ENCODE assay signal across 8 mouse cellular contexts in the genomic region with DNA sequence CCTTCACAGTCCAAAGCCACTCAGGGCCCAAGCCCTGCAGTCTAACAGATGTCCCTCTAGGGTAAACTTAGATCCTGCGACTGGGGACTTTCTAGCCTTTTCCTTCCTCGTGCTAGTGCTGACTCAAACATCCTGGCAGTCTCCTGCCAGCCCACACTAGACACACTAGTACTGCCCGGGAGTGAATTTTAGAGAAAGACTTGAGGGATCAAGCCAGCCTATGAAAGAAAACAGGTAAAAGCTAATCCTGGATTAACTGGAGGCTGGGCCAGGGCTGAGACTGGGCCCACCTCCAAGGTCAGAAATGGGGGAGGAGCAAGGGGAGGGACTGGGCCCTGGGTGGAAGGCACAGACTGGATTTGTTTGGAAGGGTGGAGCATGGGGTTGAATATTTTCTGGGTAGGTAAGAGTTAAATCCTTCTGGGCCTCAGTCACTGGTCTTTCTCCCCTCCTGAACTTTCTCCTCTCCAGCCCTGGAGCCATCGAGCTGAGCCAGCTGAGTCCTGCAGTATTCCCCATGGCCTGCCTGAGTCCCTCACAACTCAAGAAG. TPM values are rescaled to one million over a fixed set of nuclear protein-coding genes. Genes with fewer than 3 reads are reported as not detected.
DNase-seq lines count a peak whose midpoint lies in the region; ATAC-seq lines count a peak whose summit lies in the region.

No protein-coding gene starts in this region.

- H3K9me3 ChIP-seq in forebrain, embryonic 14.5 days (replicated peaks; ENCODE audit: control insufficient read depth, low read length): no peaks in the 10 kb centered on the region
- no peaks in the 10 kb centered on the region for H3K9me3 ChIP-seq in hindbrain, embryonic 10.5 days
- H3K9me3 ChIP-seq in limb, embryonic 13.5 days: no peaks in the 10 kb centered on the region
- H3K9me3 ChIP-seq in midbrain, embryonic 14.5 days (ENCODE audit: control insufficient read depth, low read length): no peaks in the 10 kb centered on the region

- DNase-seq in adrenal gland, adult 18-20 months (ENCODE audit: low spot score in 2 of 2): peak; percentile 54 to 62
- no peak for DNase-seq in adrenal gland, postnatal 4 days (ENCODE audit: low spot score in 2 of 2)
- peak; percentile 87 for DNase-seq in adrenal gland, adult 2 months
- DNase-seq in forebrain, embryonic 14.5 days (ENCODE audit: low spot score): peak; percentile 29
- DNase-seq in hindbrain, embryonic 10.5 days (ENCODE audit: low spot score): no peak
- peak; percentile 43 for DNase-seq in midbrain, embryonic 14.5 days

- no peak overlapping the region for H3K4me2 ChIP-seq in forebrain, embryonic 14.5 days (ENCODE audit: low read length)
- peak overlapping the region; percentile 39 for H3K4me2 ChIP-seq in limb, embryonic 13.5 days (replicated peaks)
- no peak overlapping the region for H3K4me2 ChIP-seq in midbrain, embryonic 14.5 days (ENCODE audit: low read length)

- no peak for ATAC-seq in forebrain, embryonic 14.5 days
- ATAC-seq in limb, embryonic 13.5 days (ENCODE audit: low FRiP score, low read depth): peak; percentile 46; the same call in 1 of the 2 replicates
- ATAC-seq in midbrain, embryonic 14.5 days (ENCODE audit: low FRiP score, low TSS enrichment): no peak
- no peak for ATAC-seq in CD4-positive, CD25-positive, alpha-beta regulatory T cell, adult 4 months

- WGBS in forebrain, embryonic 14.5 days: 10% methylated on average over 4 of the region's 4 CpGs
- 26% methylated on average over 4 of the region's 4 CpGs for WGBS in hindbrain, embryonic 10.5 days
- WGBS in limb, embryonic 13.5 days: 13% methylated on average over 4 of the region's 4 CpGs
- 14% methylated on average over 4 of the region's 4 CpGs for WGBS in midbrain, embryonic 14.5 days

- peaks cover 15% of the 10 kb centered on the region; the same call in 1 of the 2 replicates for H3K4me1 ChIP-seq in forebrain, embryonic 14.5 days (ENCODE audit: control insufficient read depth, insufficient read depth, low read length)
- H3K4me1 ChIP-seq in hindbrain, embryonic 10.5 days (replicated peaks): peaks cover 34% of the 10 kb centered on the region
- H3K4me1 ChIP-seq in limb, embryonic 13.5 days: peaks cover 45% of the 10 kb centered on the region
- H3K4me1 ChIP-seq in midbrain, embryonic 14.5 days (ENCODE audit: control insufficient read depth, insufficient read depth, low read length): 0 out of 2 replicates have a peak, but pooled peaks cover 12% of the 10 kb centered on the region

- no peaks in the 10 kb centered on the region for H3K27me3 ChIP-seq in forebrain, embryonic 14.5 days (replicated peaks; ENCODE audit: control insufficient read depth, insufficient read depth, low read length)
- no peaks in the 10 kb centered on the region for H3K27me3 ChIP-seq in hindbrain, embryonic 10.5 days (ENCODE audit: insufficient read depth, poor library complexity, severe bottlenecking)
- H3K27me3 ChIP-seq in limb, embryonic 13.5 days: no peaks in the 10 kb centered on the region
- no peaks in the 10 kb centered on the region for H3K27me3 ChIP-seq in midbrain, embryonic 14.5 days (ENCODE audit: control insufficient read depth, insufficient read depth, low read length)

- H3K27ac ChIP-seq in forebrain, embryonic 14.5 days (ENCODE audit: low read depth, low read length): peak overlapping the region; percentile 69
- peak overlapping the region; percentile 76 for H3K27ac ChIP-seq in hindbrain, embryonic 10.5 days
- peak overlapping the region; percentile 86 for H3K27ac ChIP-seq in limb, embryonic 13.5 days
- peak overlapping the region; percentile 64 for H3K27ac ChIP-seq in midbrain, embryonic 14.5 days (replicated peaks; ENCODE audit: low read depth, low read length)

- H3K36me3 ChIP-seq in forebrain, embryonic 14.5 days (ENCODE audit: control insufficient read depth, insufficient read depth, low read length): peaks cover 41% of the 10 kb centered on the region
- H3K36me3 ChIP-seq in hindbrain, embryonic 10.5 days: peaks cover 59% of the 10 kb centered on the region
- H3K36me3 ChIP-seq in limb, embryonic 13.5 days: peaks cover 36% of the 10 kb centered on the region
- peaks cover 42% of the 10 kb centered on the region for H3K36me3 ChIP-seq in midbrain, embryonic 14.5 days (ENCODE audit: control insufficient read depth, insufficient read depth, low read length)

- no peak overlapping the region for H3K4me3 ChIP-seq in forebrain, embryonic 14.5 days (ENCODE audit: low read depth, low read length)
- H3K4me3 ChIP-seq in hindbrain, embryonic 10.5 days: peak overlapping the region; percentile 20; the same call in 1 of the 2 replicates
- H3K4me3 ChIP-seq in limb, embryonic 13.5 days: no peak overlapping the region
- no peak overlapping the region for H3K4me3 ChIP-seq in midbrain, embryonic 14.5 days (replicated peaks; ENCODE audit: low read depth, low read length)

- H3K9ac ChIP-seq in forebrain, embryonic 14.5 days (ENCODE audit: low read length): peak overlapping the region; percentile 29; the same call in 1 of the 2 replicates
- H3K9ac ChIP-seq in limb, embryonic 13.5 days: peak overlapping the region; percentile 4; the same call in 1 of the 2 replicates
- 0 out of 2 replicates have a peak overlapping the region, but pooled peaks have one; percentile 12 for H3K9ac ChIP-seq in midbrain, embryonic 14.5 days (replicated peaks; ENCODE audit: low read length)

RNA-seq across cellular contexts. Expression of a gene that starts 0.5 kb away (rescaled TPM):
- total RNA-seq in adrenal gland, adult 18-20 months (2021): 10 to 100 TPM; 13.6 to 18.0 TPM
- 10 to 100 TPM; 15.4 to 16.6 TPM for total RNA-seq in adrenal gland, postnatal 4 days (2021)
- total RNA-seq in adrenal gland, adult 2 months (2021): 10 to 100 TPM; 17.5 to 18.0 TPM
- 8.5 and 18.3 TPM in 2 replicates for polyA plus RNA-seq in adrenal gland, adult 2 months (2012; rRNA removed)
- polyA plus RNA-seq in forebrain, embryonic 14.5 days (2014; fragmentation: Nextera tagmentation; extraction: Ambion mirVana): 6.3 and 6.6 TPM in 2 replicates
- polyA plus RNA-seq in hindbrain, embryonic 10.5 days (2016; fragmentation: Nextera tagmentation; extraction: Ambion mirVana): 3.1 and 5.5 TPM in 2 replicates
- 4.1 and 4.5 TPM in 2 replicates for polyA plus RNA-seq in limb, embryonic 13.5 days (2015; fragmentation: Nextera tagmentation; extraction: Ambion mirVana)
- 4.9 and 6.0 TPM in 2 replicates for polyA plus RNA-seq in midbrain, embryonic 14.5 days (2014; fragmentation: Nextera tagmentation; extraction: Ambion mirVana)
- polyA plus RNA-seq in CD4-positive, CD25-positive, alpha-beta regulatory T cell, adult 4 months (2017; shearing (Covaris generic)): 1 to 10 TPM; 2.8 to 4.4 TPM

RNA-seq across cellular contexts. Expression of a gene that starts 14.4 kb away (rescaled TPM):
- total RNA-seq in adrenal gland, adult 18-20 months (2021): not detected
- total RNA-seq in adrenal gland, postnatal 4 days (2021): not detected
- total RNA-seq in adrenal gland, adult 2 months (2021): not detected
- polyA plus RNA-seq in adrenal gland, adult 2 months (2012; rRNA removed): not detected in 2 replicates
- not detected in 2 replicates for polyA plus RNA-seq in forebrain, embryonic 14.5 days (2014; fragmentation: Nextera tagmentation; extraction: Ambion mirVana)
- polyA plus RNA-seq in hindbrain, embryonic 10.5 days (2016; fragmentation: Nextera tagmentation; extraction: Ambion mirVana): not detected in 2 replicates
- polyA plus RNA-seq in limb, embryonic 13.5 days (2015; fragmentation: Nextera tagmentation; extraction: Ambion mirVana): not detected in 2 replicates
- not detected in 2 replicates for polyA plus RNA-seq in midbrain, embryonic 14.5 days (2014; fragmentation: Nextera tagmentation; extraction: Ambion mirVana)
- 1 to 10 TPM in 1 of 2 experiments, not detected in 1; 2.4 TPM for polyA plus RNA-seq in CD4-positive, CD25-positive, alpha-beta regulatory T cell, adult 4 months (2017; shearing (Covaris generic))

RNA-seq across cellular contexts. Expression of a gene that starts 19.7 kb away (rescaled TPM):
- 10 to 100 TPM; 40.8 to 41.6 TPM for total RNA-seq in adrenal gland, adult 18-20 months (2021)
- 10 to 100 TPM; 36.0 to 36.5 TPM for total RNA-seq in adrenal gland, postnatal 4 days (2021)
- total RNA-seq in adrenal gland, adult 2 months (2021): 10 to 100 TPM; 39.5 to 61.5 TPM
- 39.0 and 42.2 TPM in 2 replicates for polyA plus RNA-seq in adrenal gland, adult 2 months (2012; rRNA removed)
- polyA plus RNA-seq in forebrain, embryonic 14.5 days (2014; fragmentation: Nextera tagmentation; extraction: Ambion mirVana): 30.2 and 35.4 TPM in 2 replicates
- polyA plus RNA-seq in hindbrain, embryonic 10.5 days (2016; fragmentation: Nextera tagmentation; extraction: Ambion mirVana): 25.7 and 26.6 TPM in 2 replicates
- 30.8 and 32.0 TPM in 2 replicates for polyA plus RNA-seq in limb, embryonic 13.5 days (2015; fragmentation: Nextera tagmentation; extraction: Ambion mirVana)
- polyA plus RNA-seq in midbrain, embryonic 14.5 days (2014; fragmentation: Nextera tagmentation; extraction: Ambion mirVana): 32.2 and 32.7 TPM in 2 replicates
- 10 to 100 TPM; 11.3 to 12.8 TPM for polyA plus RNA-seq in CD4-positive, CD25-positive, alpha-beta regulatory T cell, adult 4 months (2017; shearing (Covaris generic))

RNA-seq across cellular contexts. Expression of a gene that starts 19.7 kb away (rescaled TPM):
- 10 to 100 TPM; 29.6 to 30.3 TPM for total RNA-seq in adrenal gland, adult 18-20 months (2021)
- total RNA-seq in adrenal gland, postnatal 4 days (2021): 10 to 100 TPM; 46.9 TPM
- total RNA-seq in adrenal gland, adult 2 months (2021): 10 to 100 TPM; 24.9 to 31.1 TPM
- 54.4 and 66.6 TPM in 2 replicates for polyA plus RNA-seq in adrenal gland, adult 2 months (2012; rRNA removed)
- polyA plus RNA-seq in forebrain, embryonic 14.5 days (2014; fragmentation: Nextera tagmentation; extraction: Ambion mirVana): 25.6 and 30.3 TPM in 2 replicates
- polyA plus RNA-seq in hindbrain, embryonic 10.5 days (2016; fragmentation: Nextera tagmentation; extraction: Ambion mirVana): 62.2 and 62.6 TPM in 2 replicates
- 33.7 and 41.2 TPM in 2 replicates for polyA plus RNA-seq in limb, embryonic 13.5 days (2015; fragmentation: Nextera tagmentation; extraction: Ambion mirVana)
- polyA plus RNA-seq in midbrain, embryonic 14.5 days (2014; fragmentation: Nextera tagmentation; extraction: Ambion mirVana): 20.5 and 26.0 TPM in 2 replicates
- 10 to 100 TPM; 23.3 to 44.4 TPM for polyA plus RNA-seq in CD4-positive, CD25-positive, alpha-beta regulatory T cell, adult 4 months (2017; shearing (Covaris generic))

RNA-seq across cellular contexts. Expression of a gene that starts 26.1 kb away (rescaled TPM):
- 1 to 10 TPM; 1.4 to 2.3 TPM for total RNA-seq in adrenal gland, adult 18-20 months (2021)
- total RNA-seq in adrenal gland, postnatal 4 days (2021): 1 to 10 TPM; 1.3 TPM
- 1 to 10 TPM in 1 of 2 experiments, under 1 TPM in 1; 0.97 to 1.9 TPM for total RNA-seq in adrenal gland, adult 2 months (2021)
- 14.0 and 15.0 TPM in 2 replicates for polyA plus RNA-seq in adrenal gland, adult 2 months (2012; rRNA removed)
- 0.34 and 0.56 TPM in 2 replicates for polyA plus RNA-seq in forebrain, embryonic 14.5 days (2014; fragmentation: Nextera tagmentation; extraction: Ambion mirVana)
- polyA plus RNA-seq in hindbrain, embryonic 10.5 days (2016; fragmentation: Nextera tagmentation; extraction: Ambion mirVana): 0.10 TPM in 1 of 2 replicates, not detected in the other
- polyA plus RNA-seq in limb, embryonic 13.5 days (2015; fragmentation: Nextera tagmentation; extraction: Ambion mirVana): 0.22 TPM in 1 of 2 replicates, not detected in the other
- 0.25 TPM in 1 of 2 replicates, not detected in the other for polyA plus RNA-seq in midbrain, embryonic 14.5 days (2014; fragmentation: Nextera tagmentation; extraction: Ambion mirVana)
- polyA plus RNA-seq in CD4-positive, CD25-positive, alpha-beta regulatory T cell, adult 4 months (2017; shearing (Covaris generic)): under 1 TPM in 1 of 2 experiments, not detected in 1; 0.25 TPM

Comparison
In these comparisons a context has a peak if more than half of its experiments do, and no peak if none do; other contexts are left out.
1. DNase-seq: peak in adrenal gland, adult 18-20 months (2 of 2), adrenal gland, adult 2 months (single experiment), forebrain, embryonic 14.5 days (single experiment) and midbrain, embryonic 14.5 days (single experiment); none in adrenal gland, postnatal 4 days (0 of 2) and hindbrain, embryonic 10.5 days (single experiment).
2. Peak in every context shown above with its lines, with median percentiles within 50 percentile points of each other: H3K27ac ChIP-seq and H3K9ac ChIP-seq.